Mouse (Mus musculus) brain, embryonic 18.5 days (tissue): ENCODE results near the gene P2ry12.

Source experiments
- DNase-seq: peaks from one replicate; pipeline ENCODE4 v3.0.0-alpha.2; 2012; ENCODE audit warnings: low read depth, low spot score

The P2ry12 gene

DNA sequence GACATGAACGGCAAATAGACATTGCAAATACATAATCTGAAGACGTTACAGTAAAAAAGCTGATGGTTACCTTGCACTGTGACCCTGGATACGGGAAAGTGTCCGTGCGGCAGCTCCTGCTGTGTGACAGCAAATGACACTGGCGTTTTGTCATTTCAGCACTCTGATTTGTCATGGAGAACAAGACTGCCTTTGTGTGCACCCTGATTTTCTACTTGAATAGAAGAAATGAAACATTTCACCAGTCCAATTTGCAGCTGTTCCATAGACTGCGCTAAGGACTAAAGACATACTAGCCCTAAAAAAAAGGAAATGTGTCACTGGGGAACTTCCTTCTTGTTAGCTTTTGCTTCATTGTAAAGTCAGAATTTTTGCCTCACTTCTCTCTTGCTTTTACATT is at the start of gene P2ry12:
Gene P2ry12 (minus strand): TSS at position 168 of the 400 bp plus-strand sequence.
- no peak for DNase-seq

DNA sequence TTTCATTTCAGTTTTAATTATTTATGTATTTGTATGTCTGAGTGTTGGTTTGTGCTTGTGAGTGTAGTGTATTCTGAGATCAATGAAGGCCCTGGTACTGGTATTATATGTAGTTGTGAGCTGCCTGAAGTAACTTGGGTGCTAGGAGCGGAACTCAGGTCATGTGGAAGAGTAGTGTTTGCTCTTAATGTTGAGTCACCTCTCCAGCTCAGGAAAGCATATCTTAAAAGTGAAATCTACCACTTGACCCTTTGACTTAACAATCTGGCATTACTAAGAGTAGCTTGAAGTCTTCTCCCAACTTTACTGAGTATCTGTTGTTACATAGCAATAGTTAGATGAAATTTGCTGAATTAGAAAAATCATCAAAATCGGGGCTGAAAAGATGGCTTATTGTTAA is 42.8 kb upstream of the P2ry12 start:
- no peak for DNase-seq

DNA sequence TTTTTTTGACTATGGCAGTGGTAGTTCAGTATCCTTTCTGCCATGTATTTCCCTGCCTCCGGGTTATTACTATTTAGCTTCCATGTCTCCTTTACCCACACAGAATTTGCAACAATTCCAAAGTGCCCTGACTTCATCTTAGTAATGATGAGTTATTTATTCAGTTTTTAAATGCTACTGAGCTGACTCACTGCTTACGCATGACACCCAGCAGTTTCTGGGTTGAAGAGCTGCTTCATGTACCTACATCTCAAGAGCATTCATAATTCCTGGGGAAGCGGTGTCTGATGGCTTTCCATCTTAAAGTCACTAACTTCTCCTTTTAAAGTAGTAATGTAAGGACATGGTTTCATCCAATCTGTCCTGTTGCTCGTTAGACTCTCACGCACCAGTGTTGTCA is 42.3 kb upstream of the P2ry12 start:
- no peak for DNase-seq

DNA sequence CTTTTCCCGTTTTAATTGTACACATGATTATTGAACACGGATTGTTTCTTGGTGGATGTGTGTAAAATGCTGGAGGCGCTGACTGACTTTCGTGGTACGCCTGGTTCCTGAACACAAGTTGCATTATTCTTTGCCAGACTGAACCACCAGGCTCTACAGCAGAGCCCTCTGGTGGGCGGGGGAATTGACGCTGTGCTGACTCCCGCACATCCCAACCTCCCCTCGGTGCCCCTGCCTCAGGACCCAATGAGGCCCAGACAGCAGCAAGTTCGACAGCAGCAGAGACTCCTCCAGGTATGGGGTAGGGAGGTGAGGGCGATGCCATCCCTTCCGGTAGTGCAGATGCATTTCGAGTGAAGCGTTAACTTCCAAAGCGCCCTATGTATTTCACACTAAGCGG is 35.0 kb upstream of the P2ry12 start:
- DNase-seq: no peak

DNA sequence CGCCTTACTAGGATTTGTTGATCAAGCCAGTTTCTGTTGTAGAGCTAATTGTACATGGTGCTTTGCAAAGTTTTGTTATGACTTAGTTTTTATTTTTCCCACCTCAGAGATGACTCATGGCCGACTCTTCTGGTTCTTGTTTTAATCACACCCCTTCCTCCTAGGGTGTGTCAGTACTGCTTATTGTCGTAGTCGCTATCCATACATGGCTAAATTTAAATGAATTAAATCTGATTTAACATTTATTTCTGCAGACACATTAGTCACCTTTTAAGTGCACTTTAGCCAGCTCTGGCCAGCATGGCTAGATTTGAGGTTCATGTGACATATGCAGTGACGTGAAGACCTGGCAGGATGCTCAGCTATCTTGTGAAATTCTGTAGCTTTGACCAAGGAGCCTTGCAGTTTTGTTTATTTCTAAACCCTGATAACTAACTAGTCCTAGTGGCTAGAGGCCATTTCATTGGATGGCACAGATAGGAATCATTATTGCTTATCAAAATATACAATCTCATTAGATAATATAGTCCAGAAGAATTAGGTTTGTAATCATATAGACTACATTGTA is 34.0 kb upstream of the P2ry12 start:
- DNase-seq: no peak

DNA sequence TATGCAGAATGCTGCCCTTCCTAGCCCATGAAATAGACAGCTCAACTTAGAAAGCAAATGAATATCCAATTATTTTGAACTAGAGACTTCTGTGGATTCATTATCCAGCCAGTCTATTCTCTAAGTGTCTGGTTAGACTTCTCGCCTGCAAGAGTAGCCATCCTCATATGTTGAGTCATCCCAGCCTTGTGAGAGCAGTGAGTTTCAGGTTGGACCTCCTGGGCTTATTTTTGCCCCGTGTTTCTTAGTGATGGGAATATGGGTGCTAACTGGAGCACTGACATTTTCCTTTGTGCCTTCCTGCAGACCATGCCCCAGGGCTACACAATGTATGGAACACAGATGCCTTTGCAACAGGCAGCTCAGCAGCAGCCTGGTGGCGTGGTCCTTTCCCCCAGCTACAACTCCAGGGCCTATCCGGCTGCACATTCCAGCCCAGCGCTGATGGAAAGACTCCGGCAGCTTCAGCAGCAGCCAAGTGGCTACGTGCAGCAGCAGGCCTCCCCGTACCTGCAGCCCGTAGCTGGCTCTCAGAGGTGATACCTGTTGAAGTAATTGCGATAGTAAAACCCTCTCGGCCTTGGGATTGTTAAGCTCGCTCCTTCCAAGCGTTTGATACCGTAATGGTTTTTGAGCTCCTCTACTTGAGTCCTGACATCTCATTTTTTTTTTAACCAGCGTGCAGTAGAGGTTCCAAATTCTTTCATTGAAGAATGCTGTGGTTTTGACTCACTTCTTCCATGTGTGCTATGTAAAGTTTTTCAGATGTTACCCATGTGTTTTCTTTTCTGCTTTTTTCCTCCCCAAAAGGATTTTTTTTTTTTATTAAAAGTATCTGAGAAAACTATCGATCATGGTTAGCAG is 33.3 kb upstream of the P2ry12 start:
- no peak for DNase-seq

DNA sequence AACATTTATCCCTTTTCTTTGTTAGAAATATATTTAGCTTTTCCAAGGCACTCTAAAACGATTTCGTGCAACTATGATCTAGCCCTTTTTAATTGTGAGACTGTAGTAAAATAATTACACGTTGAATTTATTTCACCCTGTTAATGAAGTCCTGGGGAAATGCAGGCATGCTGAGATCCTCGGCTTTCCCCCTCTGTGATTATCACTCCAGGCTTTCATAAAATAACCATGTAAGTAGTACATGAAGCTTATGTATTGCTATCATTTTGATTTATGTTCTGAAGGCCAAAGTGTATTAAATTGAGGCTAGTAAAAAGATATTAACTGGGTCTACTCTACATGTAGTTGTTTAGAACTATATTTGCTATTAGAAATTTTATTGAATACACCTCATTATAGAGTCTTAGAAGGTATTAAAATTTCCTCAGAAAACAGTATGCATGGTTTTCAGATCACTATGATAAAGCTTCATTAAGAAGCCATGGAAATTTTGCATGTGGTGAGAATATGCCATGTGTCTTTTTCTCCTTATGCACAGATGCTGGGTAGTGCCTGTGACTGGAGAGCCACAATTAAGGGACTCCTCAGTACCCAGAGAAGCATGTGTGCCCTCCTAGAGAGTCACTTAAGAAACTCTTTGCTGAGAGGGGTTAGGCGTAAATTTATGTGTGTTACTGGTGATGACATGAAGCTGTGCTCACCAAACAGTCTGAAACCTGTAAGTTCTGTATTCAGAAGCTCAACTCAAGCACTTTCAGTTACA is 30.9 kb upstream of the P2ry12 start:
- no peak for DNase-seq

DNA sequence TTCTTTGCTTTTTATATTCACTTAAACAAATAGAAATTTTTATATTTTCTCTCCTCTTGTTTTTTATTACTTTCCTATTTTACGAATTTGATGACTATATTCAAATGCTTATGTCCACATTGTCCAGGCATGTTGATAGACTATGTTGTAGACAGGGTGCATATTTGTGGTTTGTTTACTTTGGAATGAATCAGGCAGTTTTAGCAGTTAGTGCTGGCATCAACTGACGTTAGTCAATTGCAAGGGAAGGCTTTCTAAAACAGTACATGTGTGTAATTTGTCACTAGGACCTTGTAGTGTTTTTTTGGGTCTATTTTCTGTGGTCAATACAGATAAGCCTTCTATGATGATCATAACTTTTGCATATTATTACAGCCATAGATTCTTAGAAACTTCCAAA is 27.9 kb upstream of the P2ry12 start:
- DNase-seq: no peak

DNA sequence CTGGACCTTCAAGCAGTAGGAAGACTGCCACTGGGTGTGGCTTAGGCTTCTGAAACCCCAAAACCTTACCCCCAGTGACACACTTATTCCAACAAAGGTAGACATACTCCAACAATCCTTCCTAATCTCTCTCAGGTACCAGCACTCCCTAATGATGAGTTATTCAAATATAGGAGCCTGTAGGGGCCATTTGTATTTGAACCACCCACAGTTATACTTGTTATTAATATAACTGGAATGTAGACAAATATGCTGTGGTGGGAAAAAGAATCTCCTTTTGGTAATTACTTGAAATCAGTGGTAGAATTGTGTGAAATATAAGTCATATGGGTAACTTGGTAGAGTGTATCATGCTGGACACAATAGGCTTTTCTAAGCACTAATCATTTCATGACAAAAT is 15.9 kb upstream of the P2ry12 start:
- DNase-seq: no peak

DNA sequence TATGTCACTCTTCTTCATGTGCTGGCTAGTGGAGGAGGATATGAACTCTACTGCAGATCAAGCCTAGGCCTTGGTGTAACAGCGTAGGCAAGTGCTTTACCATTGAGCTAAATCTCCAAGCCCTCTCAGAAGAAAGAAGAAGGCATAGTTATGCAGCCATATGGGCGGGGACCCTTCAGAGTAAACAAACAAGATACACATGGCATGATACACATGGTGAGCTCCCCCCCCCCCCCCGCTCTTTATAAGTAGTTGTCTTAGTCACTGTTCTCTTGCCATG is 15.5 kb upstream of the P2ry12 start:
- DNase-seq: no peak

DNA sequence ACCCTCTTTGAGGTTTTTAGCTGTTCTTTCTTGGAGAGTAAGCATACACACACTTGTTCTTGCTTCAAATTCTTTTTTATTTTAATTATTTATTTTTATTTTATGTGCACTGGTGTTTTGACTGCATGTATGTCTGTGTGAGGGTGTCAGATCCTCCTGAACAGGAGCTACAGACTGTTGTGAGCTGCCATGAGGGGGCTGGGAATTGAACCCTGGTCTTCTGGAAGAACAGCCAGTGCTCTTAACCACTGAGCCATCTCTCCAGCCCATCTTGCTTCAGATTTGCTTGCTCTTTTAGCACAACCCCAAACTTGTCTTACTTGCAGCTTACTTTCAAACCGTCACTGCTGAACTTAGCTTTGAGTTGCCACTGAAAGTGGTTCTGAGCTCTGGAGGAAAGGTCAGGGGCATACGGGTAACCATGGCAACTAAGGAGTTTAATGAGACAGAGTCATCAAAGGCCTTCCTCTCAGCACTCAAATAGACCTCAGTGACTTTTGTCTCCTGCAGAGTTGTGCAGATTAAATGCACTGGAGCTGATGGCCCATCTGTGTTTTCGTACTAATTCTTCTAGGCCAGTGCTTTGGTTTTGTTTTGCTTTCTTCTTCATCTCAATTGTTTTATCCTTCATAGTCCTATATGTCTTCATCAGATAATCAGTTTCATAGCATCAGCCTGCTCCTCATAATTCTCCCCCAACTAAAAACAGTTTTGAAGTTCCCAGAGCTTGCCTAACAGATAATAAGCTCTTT is 15.0 kb upstream of the P2ry12 start:
- no peak for DNase-seq

DNA sequence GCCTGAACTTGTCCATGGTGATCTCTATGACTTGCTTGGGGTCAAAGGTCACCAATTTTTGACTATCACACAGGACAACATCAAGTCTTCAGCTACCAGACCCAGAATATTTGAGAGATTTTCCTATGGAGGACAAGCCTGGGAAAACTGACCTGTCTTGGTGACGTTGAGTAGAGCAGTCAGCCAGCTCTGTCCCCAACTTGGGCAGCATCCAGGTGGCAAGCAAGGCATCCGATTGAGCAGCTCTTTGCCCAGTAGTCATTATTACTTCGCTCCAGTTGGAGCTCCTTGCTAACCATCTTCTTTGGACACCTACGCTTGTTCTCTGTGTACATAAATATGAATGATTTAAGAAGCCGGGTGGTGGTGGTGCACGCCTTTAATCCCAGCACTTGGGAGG is 8.1 kb upstream of the P2ry12 start:
- DNase-seq: no peak

DNA sequence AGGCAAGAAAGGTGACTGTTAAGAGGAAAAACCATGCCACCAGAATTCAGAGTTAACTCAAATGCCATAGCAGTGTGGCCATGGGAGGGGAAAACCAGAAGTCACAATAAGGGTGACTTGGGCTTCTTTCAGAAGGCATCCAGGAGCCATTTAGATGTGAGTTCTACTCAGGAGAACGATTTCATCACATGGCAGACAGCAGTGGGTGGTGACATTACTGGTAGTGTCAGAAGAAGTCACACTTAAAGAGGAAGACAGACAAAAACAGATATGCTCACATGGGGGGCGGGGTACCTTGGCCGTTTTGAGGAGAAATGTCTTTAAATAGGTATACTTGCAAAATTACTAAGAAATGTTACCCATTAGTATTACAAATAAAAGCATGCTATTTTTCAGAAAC is 1.3 kb upstream of the P2ry12 start:
- no peak for DNase-seq

DNA sequence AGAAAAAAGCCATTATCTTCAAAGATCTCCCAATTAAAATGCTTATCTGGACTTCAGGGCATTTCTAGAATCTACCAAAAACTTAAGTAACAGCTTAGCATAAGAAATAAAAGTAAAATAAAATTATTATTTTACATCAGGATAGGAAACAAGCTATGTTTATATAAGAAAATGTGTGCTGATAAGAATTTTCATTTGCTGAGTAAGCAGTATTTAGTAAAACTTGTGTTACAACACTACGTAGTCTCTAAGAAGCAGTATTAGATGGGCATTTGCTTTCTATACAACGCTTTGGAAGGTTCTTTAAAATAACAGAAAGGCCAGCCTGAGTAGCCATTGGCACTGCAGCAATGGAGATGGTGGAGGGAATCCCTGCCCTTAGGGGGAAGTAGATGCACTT is 746 bp upstream of the P2ry12 start:
- DNase-seq: no peak

DNA sequence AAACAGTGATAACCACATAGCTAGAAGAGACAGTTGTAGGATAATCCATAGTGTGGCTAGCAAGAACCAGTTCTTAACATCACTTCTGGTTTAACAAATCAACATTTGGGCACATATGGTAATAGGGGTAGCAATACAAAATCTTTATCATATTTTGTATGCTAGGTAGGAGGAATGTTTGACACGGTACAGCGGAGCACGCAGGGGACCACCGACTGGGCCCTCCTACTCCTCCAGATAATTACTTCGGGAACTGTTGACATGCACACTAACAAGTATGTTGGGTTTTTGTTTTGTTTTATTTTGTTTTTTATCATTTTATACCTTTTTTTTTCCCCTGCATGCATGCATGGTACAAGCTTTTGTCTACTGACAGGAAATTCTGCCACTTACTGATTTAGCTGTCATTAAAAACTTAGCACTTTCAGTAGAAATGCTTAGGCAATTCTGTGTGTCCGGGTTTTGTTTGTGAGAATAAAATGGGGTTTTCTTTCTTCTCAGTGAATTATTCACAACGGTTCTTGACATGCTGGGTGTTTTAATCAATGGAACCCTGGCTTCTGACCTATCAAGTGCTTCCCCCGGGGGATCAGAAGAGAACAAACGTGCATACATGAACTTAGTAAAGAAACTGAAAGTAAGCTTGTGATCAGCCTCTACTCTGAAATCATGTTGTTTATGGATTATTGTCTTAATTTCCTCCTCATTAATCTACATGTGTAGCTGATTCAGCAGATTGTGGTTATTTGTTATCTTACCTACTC is 780 bp downstream of the P2ry12 start:
- no peak for DNase-seq

DNA sequence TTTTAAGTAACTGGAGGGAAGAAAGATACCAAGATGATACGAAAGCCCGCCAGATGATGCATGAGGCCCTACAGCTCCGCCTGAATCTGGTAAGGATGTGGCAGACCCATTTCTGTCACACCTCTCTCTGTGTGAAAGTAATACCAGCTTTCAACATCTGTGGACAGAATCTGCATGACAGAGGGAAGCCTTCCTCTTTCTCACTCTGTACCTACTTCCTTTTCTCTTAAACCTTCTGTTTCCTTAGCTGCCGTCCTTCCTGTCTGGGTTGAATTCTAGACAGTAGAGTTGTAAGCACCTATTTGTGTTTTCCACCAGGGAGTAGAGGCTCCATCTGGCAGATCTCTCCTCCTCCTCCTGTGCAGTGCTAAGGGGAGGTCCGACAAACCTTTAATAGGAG is 1.9 kb downstream of the P2ry12 start:
- no peak for DNase-seq

DNA sequence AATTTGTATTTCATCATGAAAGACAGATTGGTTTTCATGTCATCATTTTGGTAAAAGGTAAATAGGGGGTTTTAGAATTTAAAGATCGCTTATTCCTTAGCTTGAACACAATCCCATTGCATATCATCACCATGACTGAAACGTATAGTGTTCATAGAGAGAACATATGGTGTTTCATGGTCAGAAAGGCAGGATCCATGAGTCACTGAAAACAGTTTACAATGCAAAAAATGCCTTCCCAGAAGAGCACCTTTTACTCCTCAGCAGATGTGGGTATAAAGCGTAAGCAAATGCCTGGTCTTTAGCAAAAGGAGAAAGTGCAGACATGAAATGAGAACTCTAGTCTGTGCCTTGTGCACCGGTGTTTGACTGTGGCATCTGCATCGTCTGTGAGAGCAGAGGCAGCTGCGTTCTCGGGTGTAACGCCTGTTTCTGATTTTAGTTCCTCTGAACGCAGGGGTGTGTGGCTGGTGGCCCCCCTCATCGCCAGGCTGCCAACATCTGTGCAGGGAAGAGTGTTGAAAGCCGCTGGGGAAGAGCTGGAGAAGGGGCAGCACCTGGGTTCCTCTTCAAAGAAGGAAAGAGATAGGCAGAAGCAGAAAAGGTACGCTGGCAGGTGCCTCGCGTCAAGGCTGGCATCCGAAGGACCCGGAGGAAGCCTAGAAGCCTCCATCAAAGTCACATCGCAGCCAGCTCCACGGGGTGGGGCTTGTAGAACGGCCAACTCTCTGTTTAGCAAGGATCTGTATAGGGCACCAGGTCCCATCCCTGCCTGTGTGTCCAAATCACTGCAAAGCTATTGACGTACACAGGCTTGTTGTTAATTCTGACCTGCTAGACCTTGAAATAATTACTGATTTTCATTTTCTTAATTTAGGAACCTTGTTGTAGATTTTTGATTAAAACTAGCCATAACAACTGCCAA is 4.7 kb downstream of the P2ry12 start:
- no peak for DNase-seq

DNA sequence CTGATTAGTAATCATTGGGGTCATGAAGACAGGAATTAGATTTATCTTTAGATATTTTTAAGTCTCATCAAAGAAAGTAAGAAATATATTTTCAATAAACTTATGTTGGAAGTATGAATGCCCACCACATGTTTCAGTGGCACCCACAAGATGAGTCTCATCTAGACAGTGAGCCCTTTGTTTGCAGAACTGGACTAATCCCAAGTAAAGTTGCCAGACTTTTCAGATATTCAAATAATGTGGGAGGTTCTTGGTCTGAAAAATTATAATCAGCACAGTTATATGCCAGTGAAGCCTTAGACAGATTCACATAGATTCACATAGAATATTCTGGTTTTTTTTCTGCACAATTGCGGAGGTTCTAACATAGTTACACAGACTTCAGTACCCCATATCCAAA is 12.2 kb downstream of the P2ry12 start:
- DNase-seq: no peak

DNA sequence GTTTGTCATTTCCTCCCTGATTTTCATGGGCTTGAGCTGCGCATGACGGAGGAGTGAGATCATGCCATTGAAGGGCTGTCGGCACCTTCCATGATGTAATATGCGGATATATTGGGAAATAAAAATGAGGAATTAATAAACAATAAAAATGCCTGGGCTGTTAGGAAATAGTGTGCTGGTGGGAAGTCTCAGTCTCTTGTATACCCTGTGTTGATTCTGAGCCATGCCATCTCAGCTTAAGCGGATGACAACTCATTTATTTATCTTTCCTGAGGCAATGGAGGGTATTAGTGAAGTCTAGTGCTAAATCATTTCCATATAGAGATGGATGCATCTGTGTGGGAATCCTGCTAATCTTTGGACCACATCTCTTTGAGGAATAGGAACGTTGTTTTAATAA is 14.6 kb downstream of the P2ry12 start:
- no peak for DNase-seq

DNA sequence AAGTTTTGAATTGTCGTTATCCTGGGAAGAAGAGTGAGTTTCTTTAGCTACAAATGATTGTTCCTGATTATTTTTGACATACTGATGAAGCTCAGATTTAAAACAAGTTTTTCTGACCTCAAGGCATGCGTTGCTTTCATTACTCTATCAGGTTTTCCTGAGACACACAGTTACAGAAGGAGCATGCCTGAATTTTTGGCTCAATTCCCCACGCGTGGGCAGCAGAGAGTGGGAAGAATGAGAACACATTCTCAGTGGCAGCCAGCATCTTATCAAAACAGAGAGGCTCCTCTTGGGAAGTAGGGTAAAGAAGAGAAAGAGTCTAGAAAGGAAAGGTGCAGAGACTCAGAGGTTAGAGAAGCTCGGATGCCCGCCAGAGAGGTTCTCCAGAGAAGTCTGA is 19.3 kb downstream of the P2ry12 start:
- no peak for DNase-seq
